Mouse (Mus musculus) heart, adult 2 months (tissue): ENCODE measurements at regions not wholly inside any gene's neighbourhood (a gene's known extent, or its start where the extent isn't known, plus 50 kb on each side); places are given as distances from the start of the nearest gene placed in this dataset.
"Not testable (repeated sequence)": the region's sequence is repeated elsewhere in the genome, so short reads cannot be mapped to it uniquely, and the experiment has no call there.

ENCODE experiments used
- DNase-seq, 2 experiments: peaks; one replicate each; pipeline ENCODE4 v3.0.0; 2021
- H3K27ac ChIP-seq: fragments of 200-600 bp; 2 replicates; pipeline ENCODE4 v1.8.1; 2022
- H3K27me3 ChIP-seq: fragments of 200-500 bp; 2 replicates; pipeline ENCODE4 v1.6.1; 2012; ENCODE audit warnings: mild to moderate bottlenecking, low read length, inconsistent platforms, mixed read lengths; ENCODE audit not compliant: control insufficient read depth, insufficient read depth
- H3K36me3 ChIP-seq: fragments of 200-500 bp; 2 replicates; pipeline ENCODE4 v1.6.1; 2012; ENCODE audit warnings: low read length, inconsistent platforms; ENCODE audit not compliant: control insufficient read depth, insufficient read depth
- H3K4me1 ChIP-seq: fragments of 200-500 bp; 2 replicates; pipeline ENCODE4 v1.6.1; 2011; ENCODE audit warnings: low read length; ENCODE audit not compliant: control insufficient read depth, insufficient read depth
- H3K4me3 ChIP-seq: fragments of 200-600 bp; 2 replicates; pipeline ENCODE4 v1.8.1; 2022
- H3K79me2 ChIP-seq: fragments of 200-500 bp; replicated peaks from 2 replicates; pipeline ENCODE4 v1.6.1; 2012; ENCODE audit warnings: mild to moderate bottlenecking, inconsistent platforms, low read length, moderate library complexity, mixed read lengths; ENCODE audit not compliant: control insufficient read depth, insufficient read depth
- H3K9ac ChIP-seq: fragments of 200-500 bp; 2 replicates; pipeline ENCODE4 v1.6.1; 2012; ENCODE audit warnings: low read depth, mild to moderate bottlenecking, control low read depth, inconsistent platforms, low read length, mixed read lengths
- WGBS: fragments of 180-500 bp; shearing (Covaris S2); methylation state at CpG from one replicate; pipeline ENCODE4 v1.1.7; 2018; 5-methylcytosine and 5-hydroxymethylcytosine counted together
- intact Hi-C: fragments of 180-260 bp; cut with DNase I; formaldehyde crosslinking; loops from one replicate; pipeline ENCODE4 v1.15.1; 2025

DNA sequence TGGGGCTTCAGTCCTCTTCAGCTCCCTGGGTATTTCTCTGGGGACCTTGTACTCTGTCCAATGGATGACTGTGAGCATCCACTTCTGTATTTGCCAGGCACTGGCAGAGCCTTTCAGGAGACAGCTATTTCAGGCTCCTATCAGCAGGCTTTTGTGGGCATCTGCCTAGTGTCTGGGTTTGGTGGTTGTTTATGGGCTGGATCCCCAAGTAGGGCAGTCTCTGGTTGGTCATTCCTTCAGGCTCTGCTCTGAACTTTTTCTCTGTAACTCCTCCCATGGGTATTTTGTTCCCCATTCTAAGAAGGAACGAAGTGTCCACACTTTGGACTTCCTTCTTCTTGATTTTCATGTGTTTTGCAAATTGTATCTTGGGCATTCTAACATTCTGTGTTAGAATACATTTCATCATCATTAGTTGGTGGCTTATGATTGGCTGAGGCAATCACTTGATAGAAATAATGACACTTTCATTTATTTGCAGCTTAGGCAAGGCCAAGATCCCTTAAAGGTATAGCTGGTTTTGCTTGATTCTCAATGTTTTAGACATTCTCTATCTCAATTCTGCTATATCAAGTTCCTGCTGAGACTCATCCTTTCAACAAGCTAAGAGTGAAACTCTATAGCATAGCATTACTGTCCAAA, 96.7 kb downstream of the Gcnt1 start:
- WGBS, result 67% methylated on average over 1 of the region's 1 CpGs
- H3K4me1 ChIP-seq, H3K36me3 ChIP-seq, H3K79me2 ChIP-seq, H3K9ac ChIP-seq, intact Hi-C loops, H3K4me3 ChIP-seq, H3K27me3 ChIP-seq: not testable (repeated sequence)
- 0 out of 2 replicates have a peak overlapping the region, but pooled peaks have one; percentile 2 for H3K27ac ChIP-seq
- DNase-seq, result peak in 1 of 2 experiments; percentile 41
